Mouse (Mus musculus) myocyte (in vitro differentiated cells): ENCODE data around the gene Wnk1. TPM values are rescaled to one million over a fixed set of nuclear protein-coding genes. Genes with fewer than 3 reads are reported as not detected.
A peak's percentile ranks its signal among the peaks of the same experiment; 100 is the strongest.

Experiments
- H3K27me3 ChIP-seq: one replicate; pipeline ENCODE4 v1.6.1; 2011; ENCODE audit not compliant: control insufficient read depth, insufficient read depth, insufficient read length
- H3K36me3 ChIP-seq: one replicate; pipeline ENCODE4 v1.6.1; 2011; ENCODE audit not compliant: control insufficient read depth, insufficient read depth
- H3K4me2 ChIP-seq: one replicate; pipeline ENCODE4 v1.6.1; 2011; ENCODE audit warnings: low read depth, control low read depth
- H3K4me3 ChIP-seq: one replicate; pipeline ENCODE4 v1.5.1; 2011; ENCODE audit warnings: mild to moderate bottlenecking, control low read depth, moderate library complexity
- H3K79me2 ChIP-seq: one replicate; pipeline ENCODE4 v1.6.1; 2011; ENCODE audit not compliant: control insufficient read depth, insufficient read depth
- H3ac ChIP-seq: one replicate; pipeline ENCODE4 v1.6.1; 2011; ENCODE audit not compliant: control insufficient read depth, insufficient read length
- CEBPB ChIP-seq: IDR thresholded peaks from 2 replicates; pipeline ENCODE4 v1.6.1; 2011; ENCODE audit warnings: mild to moderate bottlenecking, moderate library complexity; ENCODE audit not compliant: poor library complexity, insufficient read depth, severe bottlenecking
- E2F4 ChIP-seq: IDR thresholded peaks from one replicate; pipeline ENCODE4 v1.6.1; 2011; ENCODE audit warnings: mild to moderate bottlenecking, control low read depth, moderate library complexity; ENCODE audit not compliant: insufficient read depth
- MAX ChIP-seq: IDR thresholded peaks from one replicate; pipeline ENCODE4 v1.6.1; 2011; ENCODE audit warnings: low read depth, mild to moderate bottlenecking, control low read depth
- MYOD1 ChIP-seq, 3 experiments: IDR thresholded peaks; one replicate each; pipeline ENCODE4 v1.6.1; 2011; ENCODE audit warnings: control low read depth in 2 of 3, low read depth in 2 of 3, mild to moderate bottlenecking in 2 of 3, moderate library complexity in 1 of 3; ENCODE audit not compliant: insufficient read length in 2 of 3, control insufficient read depth in 1 of 3
- MYOG ChIP-seq, 3 experiments: IDR thresholded peaks; one replicate each; pipeline ENCODE4 v1.6.1; 2011; ENCODE audit warnings: control low read depth in 2 of 3, low read depth in 2 of 3, mild to moderate bottlenecking in 2 of 3; ENCODE audit not compliant: insufficient read length in 2 of 3, control insufficient read depth in 1 of 3, insufficient read depth in 1 of 3
- POLR2A ChIP-seq: IDR thresholded peaks from one replicate; pipeline ENCODE4 v1.6.1; 2011; ENCODE audit warnings: low read depth, mild to moderate bottlenecking, control low read depth, moderate library complexity; ENCODE audit not compliant: insufficient read length
- POLR2AphosphoS2 ChIP-seq: IDR thresholded peaks from one replicate; pipeline ENCODE4 v1.6.1; 2011; ENCODE audit warnings: low read depth, control low read depth; ENCODE audit not compliant: insufficient read length
- REST ChIP-seq: IDR thresholded peaks from one replicate; pipeline ENCODE4 v1.6.1; 2011; ENCODE audit warnings: mild to moderate bottlenecking, control low read depth, moderate library complexity; ENCODE audit not compliant: insufficient read depth, insufficient read length
- SRF ChIP-seq: IDR thresholded peaks from one replicate; pipeline ENCODE4 v1.6.1; 2011; ENCODE audit warnings: low read depth; ENCODE audit not compliant: control insufficient read depth, insufficient read length
- TCF12 ChIP-seq: IDR thresholded peaks from one replicate; pipeline ENCODE4 v1.6.1; 2011; ENCODE audit warnings: mild to moderate bottlenecking, control low read depth; ENCODE audit not compliant: poor library complexity, insufficient read depth, severe bottlenecking
- TCF3 ChIP-seq: IDR thresholded peaks from one replicate; pipeline ENCODE4 v1.6.1; 2011; ENCODE audit warnings: low read depth, control low read depth; ENCODE audit not compliant: insufficient read length
- USF1 ChIP-seq: IDR thresholded peaks from one replicate; pipeline ENCODE4 v1.6.1; 2011; ENCODE audit warnings: low read depth, mild to moderate bottlenecking, control low read depth, moderate library complexity
- polyA plus RNA-seq: library from polyadenylated mRNA; unstranded; fragments of >200 nt; fragmentation: generic; extraction: Trizol; gene quantifications from one replicate; pipeline ENCODE4 v1.2.1, GENCODE M21; 2012; ENCODE audit warnings: missing spikeins

The Wnk1 gene
- polyA plus RNA-seq, 1 experiment: 90.3 TPM

DNA sequence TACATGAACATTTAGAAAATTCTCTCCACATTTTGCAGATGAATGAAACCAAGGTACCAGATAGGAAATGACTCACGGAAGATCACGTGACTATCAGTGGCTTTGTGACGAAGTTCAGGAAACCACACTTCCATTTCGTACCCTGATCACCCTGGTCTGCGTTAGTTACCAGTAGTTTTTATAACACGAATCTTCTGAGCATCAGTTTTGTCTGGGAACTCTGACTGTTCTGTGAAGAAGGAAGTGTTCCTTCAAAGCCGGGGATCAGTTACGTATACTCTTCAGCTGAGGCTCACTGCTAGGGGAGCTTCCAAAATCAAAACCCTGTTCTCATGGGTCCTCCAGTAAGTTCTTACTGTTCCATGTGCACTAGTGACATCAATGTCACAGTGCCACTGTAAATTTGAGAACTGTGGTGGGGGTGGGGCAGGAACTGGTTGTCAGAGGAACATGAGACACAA, 44.5 kb upstream of the Wnk1 start:
- no peaks in the 10 kb centered on the region for H3K27me3 ChIP-seq
- H3ac ChIP-seq: no peak overlapping the region

DNA sequence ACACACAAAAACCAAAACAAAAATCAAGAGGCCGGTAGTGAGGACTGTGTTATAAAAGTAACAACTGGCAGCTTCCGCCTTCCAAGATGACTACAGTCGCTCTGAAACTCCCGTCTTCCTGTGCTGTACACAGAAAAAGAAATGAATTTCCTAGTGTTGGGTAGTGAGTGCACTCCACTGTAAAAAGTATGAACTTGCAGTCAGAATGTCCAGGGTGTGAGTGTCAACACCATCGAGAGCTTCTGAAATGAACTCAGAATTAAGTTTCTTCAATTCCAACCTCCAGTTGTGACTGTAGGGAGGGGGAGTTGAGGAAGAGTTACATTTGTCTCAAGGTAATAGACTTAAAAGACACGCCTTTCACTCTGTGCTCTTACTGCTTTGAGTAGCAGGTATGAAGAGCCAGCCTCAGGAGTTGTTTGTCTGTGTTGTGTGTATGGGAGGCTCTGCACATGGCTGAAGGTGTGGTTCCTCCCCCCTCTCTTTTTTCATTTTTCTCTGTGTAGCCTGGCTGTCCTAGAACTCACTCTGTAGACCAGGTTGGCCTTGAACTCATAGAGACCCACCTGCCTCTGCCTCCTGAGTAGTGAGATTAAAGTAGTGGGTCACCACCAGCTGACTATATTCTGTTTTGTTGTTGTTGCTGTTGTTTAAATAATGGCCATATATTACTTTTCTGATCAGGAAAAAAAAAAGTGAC, 43.9 kb upstream of the Wnk1 start:
- TF ChIP-seq POLR2AphosphoS2 (no peak), E2F4 (no peak), MYOG (IDR thresholded peaks at IDR 0.05; ENCODE audit: control insufficient read depth in 1 of 3, insufficient read depth in 1 of 3, insufficient read length in 2 of 3, low read depth in 2 of 3) (no peak), MYOD1 (IDR thresholded peaks at IDR 0.05; ENCODE audit: control insufficient read depth in 1 of 3, insufficient read length in 2 of 3, low read depth in 2 of 3) (no peak), MAX (no peak), POLR2A (no peak), USF1 (no peak), TCF12 (no peak), REST (no peak), SRF (no peak), CEBPB (no peak), TCF3 (no peak)
- H3K4me3 ChIP-seq: no peak overlapping the region
- no peak overlapping the region for H3K4me2 ChIP-seq
- no peaks in the 10 kb centered on the region for H3K79me2 ChIP-seq
- no peaks in the 10 kb centered on the region for H3K36me3 ChIP-seq
- no peak overlapping the region for H3ac ChIP-seq
- no peaks in the 10 kb centered on the region for H3K27me3 ChIP-seq

More for the DNA sequence above, 44.5 kb upstream of the Wnk1 start:
- H3K36me3 ChIP-seq: no peaks in the 10 kb centered on the region
- H3K4me2 ChIP-seq: peak overlapping the region; percentile 54
- TF ChIP-seq USF1 (peak; percentile 89), MAX (no peak), MYOG (IDR thresholded peaks at IDR 0.05; ENCODE audit: control insufficient read depth in 1 of 3, insufficient read depth in 1 of 3, insufficient read length in 2 of 3, low read depth in 2 of 3) (no peak), MYOD1 (IDR thresholded peaks at IDR 0.05; ENCODE audit: control insufficient read depth in 1 of 3, insufficient read length in 2 of 3, low read depth in 2 of 3) (no peak)
- no peak overlapping the region for H3K4me3 ChIP-seq
- no peaks in the 10 kb centered on the region for H3K79me2 ChIP-seq

DNA sequence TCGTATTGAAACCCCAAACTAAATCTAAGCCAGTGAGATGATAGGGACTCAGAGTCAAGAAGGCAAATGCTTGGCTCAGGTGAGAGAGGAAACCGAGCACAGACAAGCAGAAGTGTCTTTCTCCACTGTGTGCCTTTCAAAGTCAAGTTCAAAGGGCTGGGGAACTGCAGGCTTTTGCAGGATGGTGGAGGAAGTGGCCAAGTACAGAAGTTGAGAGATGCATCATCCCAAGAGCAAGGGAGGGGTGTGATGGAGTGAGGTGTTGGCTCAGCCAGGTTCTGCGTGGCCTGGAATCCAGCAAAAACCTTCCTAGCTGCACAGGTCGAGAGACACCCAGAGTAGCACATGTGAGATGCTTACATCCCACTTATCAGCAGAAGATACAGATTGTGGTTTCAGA, 43.0 kb upstream of the Wnk1 start:
- H3K79me2 ChIP-seq: no peaks in the 10 kb centered on the region
- H3K4me3 ChIP-seq: no peak overlapping the region
- no peaks in the 10 kb centered on the region for H3K27me3 ChIP-seq
- no peak for TF ChIP-seq USF1
- no peak for TF ChIP-seq E2F4
- TF ChIP-seq MYOG (IDR thresholded peaks at IDR 0.05; ENCODE audit: control insufficient read depth in 1 of 3, insufficient read depth in 1 of 3, insufficient read length in 2 of 3, low read depth in 2 of 3): no peak
- TF ChIP-seq TCF3: no peak
- TF ChIP-seq MYOD1 (IDR thresholded peaks at IDR 0.05; ENCODE audit: control insufficient read depth in 1 of 3, insufficient read length in 2 of 3, low read depth in 2 of 3): no peak
- no peak for TF ChIP-seq CEBPB
- TF ChIP-seq MAX: no peak
- TF ChIP-seq SRF: no peak
- TF ChIP-seq POLR2A: no peak
- no peak for TF ChIP-seq REST
- H3ac ChIP-seq: no peak overlapping the region
- no peak overlapping the region for H3K4me2 ChIP-seq
- no peaks in the 10 kb centered on the region for H3K36me3 ChIP-seq

DNA sequence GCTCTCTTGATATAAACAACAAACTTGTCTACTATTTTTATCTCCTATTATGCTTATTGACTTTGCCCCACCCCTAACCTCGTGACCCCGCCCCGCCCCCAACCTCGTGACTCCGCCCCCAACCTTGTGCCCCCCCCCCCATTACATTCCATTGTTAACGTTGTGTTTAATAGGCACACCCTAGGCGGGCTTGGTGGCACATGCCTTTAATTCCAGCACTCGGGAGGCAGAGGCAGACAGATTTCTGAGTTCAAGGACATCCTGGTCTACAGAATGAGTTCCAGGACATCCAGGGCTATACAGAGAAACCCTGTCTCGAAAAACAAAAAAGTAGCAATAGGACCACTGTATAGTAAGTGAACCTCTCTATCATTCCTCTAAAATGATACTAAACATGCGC, 41.1 kb upstream of the Wnk1 start:
- no peak overlapping the region for H3ac ChIP-seq
- H3K79me2 ChIP-seq: no peaks in the 10 kb centered on the region
- no peaks in the 10 kb centered on the region for H3K36me3 ChIP-seq
- no peak overlapping the region for H3K4me2 ChIP-seq
- H3K4me3 ChIP-seq: no peak overlapping the region
- H3K27me3 ChIP-seq: no peaks in the 10 kb centered on the region
- no peak for TF ChIP-seq E2F4
- TF ChIP-seq MYOD1 (IDR thresholded peaks at IDR 0.05; ENCODE audit: control insufficient read depth in 1 of 3, insufficient read length in 2 of 3, low read depth in 2 of 3): no peak
- TF ChIP-seq POLR2A: no peak
- no peak for TF ChIP-seq SRF
- no peak for TF ChIP-seq CEBPB
- TF ChIP-seq TCF3: no peak
- TF ChIP-seq MYOG (IDR thresholded peaks at IDR 0.05; ENCODE audit: control insufficient read depth in 1 of 3, insufficient read depth in 1 of 3, insufficient read length in 2 of 3, low read depth in 2 of 3): no peak
- no peak for TF ChIP-seq MAX
